Mouse (Mus musculus) forebrain, embryonic 11.5 days (tissue): Measurements from ENCODE around the gene Mrpl55. TPM values are rescaled to one million over a fixed set of nuclear protein-coding genes. Genes with fewer than 3 reads are reported as not detected.

Experiments
- ATAC-seq: fragments of 200-750 bp; cut with Nextera tagmentation; replicated peaks from 2 replicates; pipeline ENCODE4 v1.8.0; 2017; ENCODE audit warnings: moderate TSS enrichment; ENCODE audit not compliant: low FRiP score
- DNase-seq: peaks from one replicate; pipeline ENCODE4 v3.0.0-alpha.2; 2017; ENCODE audit warnings: low spot score
- H3K27ac ChIP-seq: fragments of 300-500 bp; sonication (generic); 2 replicates; pipeline ENCODE4 v1.5.1; 2014; ENCODE audit warnings: low read depth, low read length
- H3K27me3 ChIP-seq: fragments of 300-500 bp; sonication (generic); 2 replicates; pipeline ENCODE4 v1.6.1; 2014; ENCODE audit warnings: mild to moderate bottlenecking, low read length, mixed read lengths; ENCODE audit not compliant: control insufficient read depth, insufficient read depth
- H3K36me3 ChIP-seq: fragments of 300-500 bp; sonication (generic); 2 replicates; pipeline ENCODE4 v1.6.1; 2014; ENCODE audit warnings: mild to moderate bottlenecking, low read length, moderate library complexity, mixed read lengths; ENCODE audit not compliant: control insufficient read depth, insufficient read depth
- H3K4me1 ChIP-seq: fragments of 300-500 bp; sonication (generic); replicated peaks from 2 replicates; pipeline ENCODE4 v1.6.1; 2014; ENCODE audit warnings: low read length, mixed read lengths; ENCODE audit not compliant: control insufficient read depth, insufficient read depth
- H3K4me2 ChIP-seq: fragments of 300-500 bp; sonication (generic); 2 replicates; pipeline ENCODE4 v1.6.1; 2014; ENCODE audit warnings: low read depth, mild to moderate bottlenecking, low read length, moderate library complexity, mixed read lengths; ENCODE audit not compliant: severe bottlenecking
- H3K4me3 ChIP-seq: fragments of 300-500 bp; sonication (generic); 2 replicates; pipeline ENCODE4 v1.5.1; 2014; ENCODE audit warnings: low read depth, low read length
- H3K9ac ChIP-seq: fragments of 300-500 bp; sonication (generic); 2 replicates; pipeline ENCODE4 v1.6.1; 2014; ENCODE audit warnings: low read length
- H3K9me3 ChIP-seq: fragments of 300-500 bp; sonication (generic); 2 replicates; pipeline ENCODE4 v1.6.1; 2016; ENCODE audit warnings: low read length, mixed read lengths; ENCODE audit not compliant: control insufficient read depth
- WGBS: fragments of 180-500 bp; shearing (Covaris S2); extraction: QIAGEN DNeasy Blood & Tissue Kit; methylation state at CpG from one replicate; pipeline ENCODE4 v1.1.7; 2014; 5-methylcytosine and 5-hydroxymethylcytosine counted together
- polyA plus RNA-seq: library from polyadenylated mRNA; unstranded; fragments of >200 nt; fragmentation: Nextera tagmentation; extraction: Ambion mirVana; gene quantifications from 2 replicates; pipeline ENCODE4 v1.2.1, GENCODE M21; 2014

Gene Mrpl55
- polyA plus RNA-seq, 1 experiment from 2014 or later, result 94.3 TPM

DNA sequence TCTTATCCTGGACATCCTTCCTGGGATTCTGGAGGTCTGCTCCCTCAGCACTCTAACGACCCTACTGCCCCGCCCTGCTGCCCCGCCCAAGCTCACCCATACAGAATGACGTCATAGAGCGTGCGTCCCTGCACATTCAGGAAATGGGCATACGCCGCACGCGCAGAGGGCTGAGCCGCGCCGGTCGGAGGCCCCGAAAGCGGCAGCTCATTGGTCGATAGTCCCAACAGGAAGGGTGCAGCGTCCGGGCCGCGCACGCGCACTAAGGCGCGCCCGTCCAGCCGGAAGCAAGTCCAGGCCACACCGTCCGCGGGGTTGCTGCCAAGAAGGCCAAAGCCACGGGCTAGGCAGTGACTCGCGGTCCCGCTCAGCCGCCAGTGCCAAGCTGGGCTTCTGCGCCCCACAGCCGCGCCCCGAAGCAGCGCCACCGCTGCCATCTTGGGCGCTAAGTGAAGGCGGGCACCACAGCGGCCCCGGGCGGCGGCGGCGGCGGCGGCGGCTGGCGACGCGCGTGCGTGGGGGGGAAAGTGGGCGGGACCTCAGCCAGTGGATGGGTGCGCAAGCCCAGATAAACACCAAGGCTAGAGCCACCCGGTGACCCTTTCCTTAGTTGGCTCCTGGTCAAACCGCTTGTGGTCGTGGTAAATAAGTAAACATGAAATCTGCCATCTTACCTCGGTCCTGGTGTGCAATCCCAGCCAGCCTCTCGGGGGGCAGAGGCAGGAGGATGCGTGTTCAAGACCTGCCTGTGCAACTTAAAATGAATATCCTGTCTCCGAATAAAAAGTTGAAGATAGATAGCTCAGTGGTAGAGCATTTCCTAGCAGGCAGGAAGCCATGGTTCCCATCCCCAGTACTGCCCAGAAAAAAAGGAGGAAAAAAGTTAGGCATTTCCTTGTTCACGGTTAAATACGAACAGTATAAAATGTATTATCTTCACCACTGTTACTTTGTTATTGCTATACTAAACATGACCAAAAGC, 38.7 kb upstream of the Mrpl55 start, which contains the start of gene Iba57:
Gene Iba57 (minus strand): TSS at position 485 of the 982 bp plus-strand sequence.
- Histone ChIP-seq H3K9me3 (no peaks in the 10 kb centered on the region), H3K9ac (peak within 1 kb of the TSS; percentile 96), H3K36me3 (no peaks in the 10 kb centered on the region), H3K4me2 (peak within 1 kb of the TSS; percentile 76), H3K27me3 (no peaks in the 10 kb centered on the region), H3K4me1 (peaks cover 2% of the 10 kb centered on the region; the same call in 1 of the 2 replicates), H3K4me3 (peak within 1 kb of the TSS; percentile 74), H3K27ac (peak within 1 kb of the TSS; percentile 97)
- 3% methylated on average over 66 of the region's 68 CpGs for WGBS
- peak; percentile 98 for DNase-seq
- ATAC-seq, result peak; percentile 99

DNA sequence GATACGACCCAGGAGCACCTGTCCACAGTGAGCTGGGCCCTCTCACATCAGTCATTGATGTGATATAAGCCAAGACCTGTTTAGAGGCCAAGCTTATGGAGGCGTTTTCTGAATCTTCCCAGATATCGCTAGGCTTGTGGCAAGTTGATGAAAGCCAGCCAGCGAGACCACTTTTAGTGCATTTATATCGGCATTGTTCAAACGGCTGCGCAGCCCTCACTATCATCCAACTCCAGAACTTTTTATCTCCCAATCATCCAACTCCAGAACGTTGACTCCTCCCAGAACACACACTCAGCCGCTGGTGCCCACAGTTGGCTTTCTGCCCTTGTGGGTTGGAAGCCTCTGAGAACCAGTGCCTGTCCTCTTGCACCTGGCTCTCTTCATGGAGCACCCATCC, 37.9 kb upstream of the Mrpl55 start:
- DNase-seq, result no peak
- H3K27ac ChIP-seq, result peak overlapping the region; percentile 97; the same call in 1 of the 2 replicates
- H3K4me3 ChIP-seq, result peak overlapping the region; percentile 74; the same call in 1 of the 2 replicates
- no peaks in the 10 kb centered on the region for H3K27me3 ChIP-seq
- H3K4me2 ChIP-seq, result peak overlapping the region; percentile 76; the same call in 1 of the 2 replicates
- 83% methylated on average over 9 of the region's 9 CpGs for WGBS
- no peaks in the 10 kb centered on the region for H3K36me3 ChIP-seq
- peaks cover 2% of the 10 kb centered on the region; the same call in 1 of the 2 replicates for H3K4me1 ChIP-seq
- H3K9ac ChIP-seq, result peak overlapping the region; percentile 96
- no peak for ATAC-seq
- no peaks in the 10 kb centered on the region for H3K9me3 ChIP-seq

DNA sequence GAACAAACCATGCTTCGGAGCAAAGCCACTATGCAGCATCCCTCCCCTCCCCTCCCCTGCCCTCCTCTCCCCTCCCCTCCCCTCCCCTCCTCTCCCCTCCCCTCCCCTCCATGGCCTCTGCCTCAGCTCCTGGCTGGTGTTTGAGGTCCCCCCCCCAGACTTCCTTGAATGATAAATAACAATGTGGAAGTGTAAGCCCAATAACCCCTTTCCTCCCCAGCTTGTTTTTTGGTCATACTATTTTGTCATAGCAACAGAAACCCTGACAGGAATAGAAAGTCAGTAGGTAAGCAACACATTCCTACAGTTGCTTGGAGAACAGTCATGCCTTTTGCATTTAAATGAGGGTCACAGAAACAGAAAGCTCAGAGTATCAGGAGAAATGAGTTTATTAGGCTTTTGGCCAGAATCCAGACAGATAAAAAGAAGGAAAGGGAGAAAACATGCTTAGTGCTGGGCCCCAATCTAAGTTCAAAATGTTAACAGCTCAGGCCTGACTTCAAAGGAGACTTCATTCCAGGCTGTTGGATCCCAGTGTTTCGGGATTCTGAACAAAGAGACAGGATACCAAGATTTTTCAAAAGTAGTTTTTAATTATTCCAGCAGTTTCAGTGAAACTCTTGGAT, 36.6 kb upstream of the Mrpl55 start:
- Histone ChIP-seq H3K4me2 (no peak overlapping the region), H3K36me3 (no peaks in the 10 kb centered on the region), H3K4me1 (peaks cover 2% of the 10 kb centered on the region; the same call in 1 of the 2 replicates), H3K27ac (no peak overlapping the region), H3K9me3 (no peaks in the 10 kb centered on the region), H3K9ac (no peak overlapping the region), H3K27me3 (no peaks in the 10 kb centered on the region), H3K4me3 (no peak overlapping the region)
- WGBS, result 49% methylated on average over 2 of the region's 2 CpGs
- DNase-seq (no peak), ATAC-seq (no peak)

DNA sequence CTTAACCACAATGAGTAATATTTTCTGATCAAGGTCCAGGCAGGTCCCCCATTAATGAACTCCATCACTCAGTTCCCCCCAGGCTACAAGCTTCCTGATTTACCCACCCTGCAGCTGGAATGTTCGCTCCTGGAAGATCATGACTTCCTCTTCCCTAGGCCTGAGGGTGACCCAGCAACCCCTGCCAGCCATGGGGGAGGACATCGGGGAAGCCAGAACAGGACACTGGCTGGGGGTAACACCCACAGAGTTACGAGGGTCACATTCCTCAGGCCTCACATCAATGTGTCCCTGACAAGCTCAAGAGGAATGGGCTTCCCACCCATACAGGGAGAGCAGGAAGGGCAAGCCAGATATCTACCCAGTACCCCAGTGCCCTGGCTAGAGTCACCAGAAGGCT, 32.5 kb upstream of the Mrpl55 start:
- Histone ChIP-seq H3K4me1 (no peaks in the 10 kb centered on the region), H3K27ac (no peak overlapping the region), H3K9me3 (no peaks in the 10 kb centered on the region), H3K27me3 (no peaks in the 10 kb centered on the region; the same call in 1 of the 2 replicates), H3K36me3 (no peaks in the 10 kb centered on the region), H3K4me3 (no peak overlapping the region), H3K9ac (no peak overlapping the region), H3K4me2 (no peak overlapping the region)
- ATAC-seq, result no peak
- WGBS, result 76% methylated on average over 3 of the region's 3 CpGs
- no peak for DNase-seq

DNA sequence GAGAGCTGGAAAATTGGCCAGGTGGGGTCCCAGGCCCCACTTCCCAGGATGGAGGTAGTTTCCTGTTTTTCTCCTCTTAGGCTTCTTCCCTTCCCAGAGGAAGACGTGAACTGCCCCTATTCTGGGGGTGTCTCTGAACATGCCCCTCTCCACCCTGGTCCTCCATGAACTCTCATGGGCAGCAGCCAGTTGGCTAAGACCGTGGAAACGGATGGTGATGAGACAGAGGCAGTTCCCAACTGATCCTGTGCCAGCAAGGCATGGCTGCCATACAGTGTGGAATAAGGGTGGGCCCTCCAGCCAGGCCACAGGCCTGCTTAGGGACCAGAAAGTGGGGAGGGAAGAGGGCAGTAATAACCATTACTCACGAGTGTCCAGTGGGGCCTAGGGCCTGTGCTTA, 31.7 kb upstream of the Mrpl55 start:
- ATAC-seq (no peak), DNase-seq (no peak)
- Histone ChIP-seq H3K9me3 (no peaks in the 10 kb centered on the region), H3K4me1 (no peaks in the 10 kb centered on the region), H3K36me3 (no peaks in the 10 kb centered on the region), H3K27me3 (peaks cover 7% of the 10 kb centered on the region), H3K9ac (no peak overlapping the region), H3K27ac (no peak overlapping the region), H3K4me3 (no peak overlapping the region), H3K4me2 (no peak overlapping the region)
- 79% methylated on average over 4 of the region's 4 CpGs for WGBS

DNA sequence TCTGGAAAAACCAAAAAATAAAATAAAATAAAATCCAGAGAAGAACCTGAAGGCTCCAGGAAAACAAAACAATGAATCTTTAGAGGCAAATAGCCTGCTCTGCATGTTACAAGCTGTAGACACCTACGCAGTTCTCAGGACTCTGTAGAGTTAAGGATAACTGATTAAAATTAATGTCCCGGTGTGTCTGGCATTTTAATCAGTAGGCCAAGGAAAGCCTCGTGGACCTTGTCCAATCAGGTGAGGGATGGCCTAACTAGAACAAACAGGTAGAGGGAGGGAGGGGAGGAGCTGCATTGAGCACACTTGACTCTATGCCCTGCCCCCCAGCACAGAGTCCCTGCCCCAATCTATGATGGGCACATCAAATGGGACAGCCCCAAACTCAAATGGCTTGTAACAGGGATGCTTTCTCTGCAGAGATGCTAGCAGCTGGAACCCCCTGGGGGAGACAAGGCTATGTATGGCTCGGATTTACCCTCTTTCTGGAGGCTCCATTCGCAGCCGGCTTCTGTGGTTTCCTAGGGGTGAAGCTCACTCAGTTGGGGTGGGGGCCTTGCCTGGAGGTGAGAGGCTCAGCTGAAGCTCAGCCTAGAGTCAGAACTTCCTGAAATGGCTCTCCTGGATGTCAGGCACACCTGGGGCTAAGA, 28.0 kb upstream of the Mrpl55 start:
- no peak overlapping the region for H3K9ac ChIP-seq
- 59% methylated on average over 6 of the region's 6 CpGs for WGBS
- peaks cover 39% of the 10 kb centered on the region for H3K27me3 ChIP-seq

DNA sequence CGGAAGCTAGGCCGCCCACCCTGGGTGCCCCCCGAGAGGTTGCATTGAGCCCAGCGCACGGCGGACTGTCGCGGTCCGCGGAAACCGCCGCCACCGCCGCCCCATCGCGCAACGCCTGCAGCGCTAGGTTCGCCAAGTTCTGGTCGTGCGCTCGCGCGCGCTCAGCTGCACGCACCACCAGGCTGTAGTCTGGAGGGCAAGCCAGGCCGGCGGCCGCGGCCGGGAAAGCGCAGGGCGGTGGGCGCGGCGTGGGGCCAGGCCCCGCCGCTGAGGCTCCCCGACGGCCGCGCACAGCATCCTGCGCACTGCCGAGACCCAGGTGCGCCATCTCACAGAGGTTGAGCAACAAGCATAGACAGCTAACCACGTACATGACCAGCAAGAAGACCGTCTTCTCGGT, 25.8 kb upstream of the Mrpl55 start:
- ATAC-seq, result no peak
- Histone ChIP-seq H3K27me3 (peaks cover 39% of the 10 kb centered on the region), H3K9ac (no peak overlapping the region), H3K9me3 (no peaks in the 10 kb centered on the region), H3K4me3 (no peak overlapping the region), H3K27ac (no peak overlapping the region), H3K4me1 (no peaks in the 10 kb centered on the region), H3K4me2 (no peak overlapping the region), H3K36me3 (no peaks in the 10 kb centered on the region)
- DNase-seq, result no peak
- 4% methylated on average over 48 of the region's 48 CpGs for WGBS

More for the DNA sequence above, 28.0 kb upstream of the Mrpl55 start:
- H3K36me3 ChIP-seq, result no peaks in the 10 kb centered on the region
- DNase-seq, result no peak
- H3K9me3 ChIP-seq, result no peaks in the 10 kb centered on the region
- no peak for ATAC-seq
- H3K4me2 ChIP-seq, result no peak overlapping the region
- no peaks in the 10 kb centered on the region for H3K4me1 ChIP-seq
- H3K4me3 ChIP-seq, result no peak overlapping the region
- H3K27ac ChIP-seq, result no peak overlapping the region

DNA sequence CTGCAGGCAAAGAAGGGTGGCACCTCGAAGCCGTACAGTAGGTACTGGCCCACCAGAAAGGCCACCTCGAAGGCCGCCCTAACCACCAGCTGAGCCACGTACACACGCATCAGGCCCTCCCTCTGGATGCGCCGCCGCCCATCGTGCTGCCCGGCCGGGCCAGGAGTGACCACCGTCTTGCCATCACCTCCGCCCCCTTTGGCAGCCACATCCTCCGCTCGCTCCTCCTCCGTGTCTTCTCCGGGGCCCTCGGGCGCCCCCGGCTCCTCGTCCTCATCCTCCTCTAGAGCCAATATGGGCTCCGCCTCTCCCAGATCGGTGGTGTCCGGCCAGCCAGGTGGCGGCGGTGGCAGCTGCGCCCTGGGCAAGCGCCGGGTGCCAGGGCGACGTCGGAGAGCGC, 25.4 kb upstream of the Mrpl55 start:
- Histone ChIP-seq H3K4me1 (no peaks in the 10 kb centered on the region), H3K9me3 (no peaks in the 10 kb centered on the region), H3K9ac (no peak overlapping the region), H3K4me2 (no peak overlapping the region), H3K4me3 (no peak overlapping the region), H3K27ac (no peak overlapping the region), H3K36me3 (no peaks in the 10 kb centered on the region), H3K27me3 (peaks cover 39% of the 10 kb centered on the region)
- DNase-seq (no peak), ATAC-seq (no peak)
- 5% methylated on average over 34 of the region's 34 CpGs for WGBS
